Mouse (Mus musculus) ovary, adult 18-20 months (tissue): Measurements from ENCODE around the gene Iqcg.

Experiments used
- DNase-seq: peaks from one replicate; pipeline ENCODE4 v3.0.0; 2022; ENCODE audit warnings: low spot score, mixed read lengths

Gene Iqcg

GRCm38 (mm10) chr16:33049809-33050208 lies 6.2 kb downstream of the Iqcg start:
- no peak for DNase-seq

GRCm38 (mm10) chr16:33048686-33049085 lies 7.3 kb downstream of the Iqcg start:
- no peak for DNase-seq

- DNase-seq = no peak
Measured at GRCm38 (mm10) chr16:33048004-33048403, 8.0 kb downstream of the Iqcg start.

GRCm38 (mm10) chr16:33043268-33043667 lies 12.8 kb downstream of the Iqcg start:
- no peak for DNase-seq

GRCm38 (mm10) chr16:33042682-33043081 lies 13.3 kb downstream of the Iqcg start:
- DNase-seq = no peak

GRCm38 (mm10) chr16:33036006-33036405 lies 20.0 kb downstream of the Iqcg start:
- no peak for DNase-seq

- DNase-seq = no peak
Measured at GRCm38 (mm10) chr16:33026357-33026756, 29.7 kb downstream of the Iqcg start.

GRCm38 (mm10) chr16:33024456-33025104 lies 31.4 kb downstream of the Iqcg start:
- no peak for DNase-seq

- DNase-seq = peak; percentile 50
Measured at GRCm38 (mm10) chr16:33023750-33024149, 32.3 kb downstream of the Iqcg start.

GRCm38 (mm10) chr16:33021381-33021780 lies 34.6 kb downstream of the Iqcg start:
- no peak for DNase-seq

GRCm38 (mm10) chr16:33019117-33019770 lies 36.8 kb downstream of the Iqcg start:
- DNase-seq = peak; percentile 9

GRCm38 (mm10) chr16:33017677-33018349 lies 38.2 kb downstream of the Iqcg start:
- DNase-seq = no peak

GRCm38 (mm10) chr16:33015986-33016385 lies 40.0 kb downstream of the Iqcg start:
- DNase-seq = no peak

- no peak for DNase-seq
Measured at GRCm38 (mm10) chr16:33015396-33015907, 40.6 kb downstream of the Iqcg start.

- no peak for DNase-seq
Measured at GRCm38 (mm10) chr16:33014921-33015320, 41.1 kb downstream of the Iqcg start.

- DNase-seq = no peak
Measured at GRCm38 (mm10) chr16:33013801-33014200, 42.2 kb downstream of the Iqcg start.

GRCm38 (mm10) chr16:33010166-33010565 lies 45.9 kb downstream of the Iqcg start:
- DNase-seq = no peak

- no peak for DNase-seq
Measured at GRCm38 (mm10) chr16:33007436-33007835, 48.6 kb downstream of the Iqcg start.

GRCm38 (mm10) chr16:33006888-33007287 lies 49.1 kb downstream of the Iqcg start:
- no peak for DNase-seq

- peak; percentile 34 for DNase-seq
Measured at GRCm38 (mm10) chr16:33005216-33005615, 50.8 kb downstream of the Iqcg start.

GRCm38 (mm10) chr16:32992158-32992557 lies 63.9 kb downstream of the Iqcg start:
- no peak for DNase-seq

- DNase-seq = no peak
Measured at GRCm38 (mm10) chr16:32984631-32985030, 71.4 kb downstream of the Iqcg start.

- DNase-seq = no peak
Measured at GRCm38 (mm10) chr16:32981405-32981804, 74.6 kb downstream of the Iqcg start.
